Mouse (Mus musculus): ENCODE results near the gene Ghrl.

Ghrl gene

GRCm38 (mm10) chr6:113667611-113668122, 52.0 kb downstream of the Ghrl start:
- DNase-seq: no peak
